11 mouse cellular contexts compared by ENCODE assay signal in the genomic region with DNA sequence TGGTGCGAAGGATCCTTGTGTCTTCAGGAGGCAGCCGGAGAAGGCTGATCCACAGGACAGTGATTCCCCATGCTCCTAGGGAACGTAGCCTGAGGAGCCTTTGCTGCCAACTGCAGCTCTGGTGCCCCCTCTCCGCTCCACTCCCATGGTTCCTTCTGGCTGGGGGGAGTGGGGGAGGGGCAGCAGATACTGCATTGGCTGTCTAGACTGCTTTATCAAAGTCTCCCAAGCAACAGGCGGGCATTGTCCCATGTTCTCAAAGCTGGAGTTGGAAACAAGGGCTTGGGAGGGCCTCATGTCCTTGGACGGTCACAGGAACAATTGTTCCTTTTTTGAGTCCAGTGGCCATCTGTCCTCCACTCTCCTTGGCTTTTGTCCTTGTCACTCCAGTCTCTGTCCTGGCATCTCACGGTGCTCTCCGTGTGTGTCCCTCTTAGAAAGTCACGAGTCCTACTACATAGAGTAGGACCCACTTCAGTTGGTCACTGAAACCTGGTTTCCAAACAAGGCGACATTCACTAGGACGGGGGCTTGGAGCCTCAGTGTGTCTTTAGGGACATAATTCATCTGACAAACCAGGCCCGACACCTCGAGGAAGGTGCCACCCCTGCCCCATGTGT. TPM values are rescaled to one million over a fixed set of nuclear protein-coding genes. Genes with fewer than 3 reads are reported as not detected.
DNase-seq lines count a peak whose midpoint lies in the region.
"Had no signal": no experiment of that assay in that cellular context is flagged by ENCODE, and none has a peak within 500 bp of the region (broad histone marks: within the 10 kb centered on the region; RNA-seq: fewer than 3 reads in every experiment).

No protein-coding gene starts in this region.

- intact Hi-C loops in left cerebral cortex, postnatal 4 days (cut with DNase I) = loop anchor here (10.0 kb wide), 1 partner anchor 1108 kb away; no protein-coding TSS in a partner anchor
- intact Hi-C loops in heart, postnatal 36 days (cut with DNase I) = no loop called here

- peak; percentile 70 for DNase-seq in left cerebral cortex, postnatal 4 days
- no peak for DNase-seq in left cerebral cortex, adult 11 months (ENCODE audit: low spot score)
- DNase-seq in heart, adult 11 months = peak; percentile 97
- peak; percentile 51 to 62 for DNase-seq in heart, postnatal 36 days
- peak; percentile 16 for DNase-seq in ovary, postnatal 14 days (ENCODE audit: low spot score)
- no peak for DNase-seq in cerebellum, adult 8-10 months
- DNase-seq in cerebellum, adult 11 months = no peak
- DNase-seq in spleen, postnatal 10 days (ENCODE audit: low spot score in 2 of 2) = no peak
- DNase-seq: thymus, postnatal 36 days had no signal

RNA-seq across cellular contexts. Expression of a gene that starts 12.9 kb away (rescaled TPM):
- not detected for total RNA-seq in left cerebral cortex, postnatal 4 days (2021)
- total RNA-seq in heart, postnatal 36 days (2021) = 10 to 100 TPM; 19.8 to 21.3 TPM
- total RNA-seq: gastrocnemius, adult 18-20 months; left cerebral cortex, adult 2 months had no signal

RNA-seq across cellular contexts. Expression of a gene that starts 25.2 kb away (rescaled TPM):
- not detected for total RNA-seq in left cerebral cortex, postnatal 4 days (2021)
- under 1 TPM; 0.43 to 0.50 TPM for total RNA-seq in heart, postnatal 36 days (2021)
- total RNA-seq: gastrocnemius, adult 18-20 months; left cerebral cortex, adult 2 months had no signal

RNA-seq across cellular contexts. Expression of a gene that starts 45.3 kb away (rescaled TPM):
- total RNA-seq in left cerebral cortex, postnatal 4 days (2021) = 10 to 100 TPM; 13.4 to 16.3 TPM
- total RNA-seq in heart, postnatal 36 days (2021) = 10 to 100 TPM; 76.2 to 84.5 TPM

RNA-seq across cellular contexts. Expression of a gene that starts 54.2 kb away (rescaled TPM):
- total RNA-seq in left cerebral cortex, postnatal 4 days (2021) = not detected
- total RNA-seq in heart, postnatal 36 days (2021) = not detected
- total RNA-seq: gastrocnemius, adult 18-20 months had no signal

Comparison
In these comparisons a context has a peak if more than half of its experiments do, and no peak if none do; other contexts are left out.
1. DNase-seq: peak in left cerebral cortex, postnatal 4 days (single experiment), heart, adult 11 months (single experiment), heart, postnatal 36 days (2 of 2) and ovary, postnatal 14 days (single experiment); none in left cerebral cortex, adult 11 months (single experiment), cerebellum, adult 8-10 months (single experiment), cerebellum, adult 11 months (single experiment) and spleen, postnatal 10 days (0 of 2).
2. RNA of a gene that starts 12.9 kb away (total RNA-seq): 19.8 to 21.3 TPM in heart, postnatal 36 days; not detected in left cerebral cortex, postnatal 4 days; every median in the first group is over 10 times any median in the second.
3. RNA of a gene that starts 45.3 kb away (total RNA-seq): 76.2 to 84.5 TPM in heart, postnatal 36 days; 13.4 to 16.3 TPM in left cerebral cortex, postnatal 4 days; every median in the first group is over 4 times any median in the second.